Mouse (Mus musculus) kidney, postnatal 4 days (tissue): ENCODE data around the gene Srd5a1.
"Not testable (repeated sequence)": the region's sequence is repeated elsewhere in the genome, so short reads cannot be mapped to it uniquely, and the experiment has no call there.

Experiments used
- DNase-seq, 2 experiments: peaks; one replicate each; pipeline ENCODE4 v3.0.0; 2021; ENCODE audit warnings: mixed read lengths in 2 of 2

Srd5a1 gene

GRCm38 (mm10) chr13:69611398-69612174, at the start of gene Srd5a1:
Gene Srd5a1 (minus strand): TSS chr13:69611442.
- DNase-seq = peak; percentile 99 to 100

GRCm38 (mm10) chr13:69654508-69654907, 43.3 kb upstream of the Srd5a1 start:
- DNase-seq = no peak

- DNase-seq = no peak
These were observed 35.2 kb upstream of the Srd5a1 start for GRCm38 (mm10) chr13:69646481-69646880.

GRCm38 (mm10) chr13:69645694-69646423, 34.6 kb upstream of the Srd5a1 start:
- no peak for DNase-seq

- DNase-seq = no peak
These were observed 33.4 kb upstream of the Srd5a1 start for GRCm38 (mm10) chr13:69644427-69645166.

- no peak for DNase-seq
These were observed 32.7 kb upstream of the Srd5a1 start for GRCm38 (mm10) chr13:69643937-69644336.

GRCm38 (mm10) chr13:69642656-69643216, 31.5 kb upstream of the Srd5a1 start:
- no peak for DNase-seq

GRCm38 (mm10) chr13:69641017-69641416, 29.8 kb upstream of the Srd5a1 start:
- no peak for DNase-seq

- no peak for DNase-seq
These were observed 29.3 kb upstream of the Srd5a1 start for GRCm38 (mm10) chr13:69640541-69640940.

GRCm38 (mm10) chr13:69640126-69640525, 28.9 kb upstream of the Srd5a1 start:
- DNase-seq = no peak

- no peak for DNase-seq
These were observed 28.0 kb upstream of the Srd5a1 start for GRCm38 (mm10) chr13:69639251-69639650.

GRCm38 (mm10) chr13:69638108-69638626, 26.9 kb upstream of the Srd5a1 start:
- no peak for DNase-seq

- no peak for DNase-seq
These were observed 26.4 kb upstream of the Srd5a1 start for GRCm38 (mm10) chr13:69637657-69638056.

- no peak for DNase-seq
These were observed 25.6 kb upstream of the Srd5a1 start for GRCm38 (mm10) chr13:69636816-69637215.

- DNase-seq = no peak
These were observed 25.1 kb upstream of the Srd5a1 start for GRCm38 (mm10) chr13:69636375-69636774.

GRCm38 (mm10) chr13:69635836-69636235, 24.6 kb upstream of the Srd5a1 start:
- not testable (repeated sequence) for DNase-seq

GRCm38 (mm10) chr13:69633988-69634387, 22.7 kb upstream of the Srd5a1 start:
- DNase-seq = no peak

- DNase-seq = no peak
These were observed 22.3 kb upstream of the Srd5a1 start for GRCm38 (mm10) chr13:69633551-69633950.

GRCm38 (mm10) chr13:69631659-69632058, 20.4 kb upstream of the Srd5a1 start:
- DNase-seq = no peak

GRCm38 (mm10) chr13:69631111-69631510, 19.9 kb upstream of the Srd5a1 start:
- no peak for DNase-seq

GRCm38 (mm10) chr13:69630576-69630975, 19.3 kb upstream of the Srd5a1 start:
- DNase-seq = no peak

GRCm38 (mm10) chr13:69627941-69628340, 16.7 kb upstream of the Srd5a1 start:
- DNase-seq = no peak

- no peak for DNase-seq
These were observed 13.3 kb upstream of the Srd5a1 start for GRCm38 (mm10) chr13:69624510-69624909.
